Mouse (Mus musculus) neutrophil, adult 83 days (primary cell): ENCODE data around the gene Oas1c. TPM values are rescaled to one million over a fixed set of nuclear protein-coding genes. Genes with fewer than 3 reads are reported as not detected.

Source experiments
- total RNA-seq, 2 experiments: library from RNA; stranded (reverse); gene quantifications; one replicate each; pipeline ENCODE4 v1.2.4; 2023

Oas1c gene
- 1 to 10 TPM; 2.7 to 3.3 TPM for total RNA-seq

GRCm38 (mm10) chr5:120811951-120812819 is at the start of gene Oas1c:
TSS of gene Oas1c (minus strand) at chr5:120812514.

GRCm38 (mm10) chr5:120861121-120861520 is 48.8 kb upstream of the Oas1c start, which contains the start of gene Oas1h:
TSS of gene Oas1h (plus strand) at chr5:120861421.

GRCm38 (mm10) chr5:120847067-120847466 is 34.8 kb upstream of the Oas1c start, which contains the start of gene Oas1f:
TSS of gene Oas1f (plus strand) at chr5:120847367.

GRCm38 (mm10) chr5:120795480-120796034 is 16.8 kb downstream of the Oas1c start, which contains the start of gene Oas1e:
TSS of gene Oas1e (minus strand) at chr5:120795530.

GRCm38 (mm10) chr5:120777478-120777877 is 34.8 kb downstream of the Oas1c start, which contains the start of gene Oas3:
TSS of gene Oas3 (minus strand) at chr5:120777661.

Other genes with a start within 250 kb of the Oas1c start
- 10 to 100 TPM; 43.0 to 49.6 TPM for gene Tpcn1, start 223.8 kb downstream of the Oas1c start, total RNA-seq
- gene Iqcd, start 223.5 kb downstream of the Oas1c start, total RNA-seq, result 1 to 10 TPM in 1 of 2 experiments, under 1 TPM in 1; 0.77 to 1.8 TPM
- 1 to 10 TPM; 1.6 to 1.7 TPM for gene Rita1, start 199.9 kb downstream of the Oas1c start, total RNA-seq
- 10 to 100 TPM; 33.9 to 34.4 TPM for gene Ddx54, start 199.8 kb downstream of the Oas1c start, total RNA-seq
- not detected for gene Cfap73, start 178.3 kb downstream of the Oas1c start, total RNA-seq
- gene Rasal1, start 163.7 kb downstream of the Oas1c start, total RNA-seq, result under 1 TPM; 0.11 to 0.53 TPM
- under 1 TPM; 0.37 to 0.55 TPM for gene Dtx1, start 100.6 kb downstream of the Oas1c start, total RNA-seq
- gene Oas2, start 62.7 kb downstream of the Oas1c start, total RNA-seq, result 10 to 100 TPM in 1 of 2 experiments, 1 to 10 TPM in 1; 3.7 to 10.6 TPM
- 10 to 100 TPM; 13.7 to 22.8 TPM for gene Oas3, start 34.9 kb downstream of the Oas1c start, total RNA-seq
- not detected for gene Oas1e, start 17.0 kb downstream of the Oas1c start, total RNA-seq
- under 1 TPM in 1 of 2 experiments, not detected in 1; 0.26 TPM for gene Oas1f, start 34.9 kb upstream of the Oas1c start, total RNA-seq
- gene Oas1h, start 48.9 kb upstream of the Oas1c start, total RNA-seq, result not detected
- gene Oas1g, start 75.1 kb upstream of the Oas1c start, total RNA-seq, result 1 to 10 TPM; 1.1 to 2.6 TPM
- gene Oas1a, start 95.0 kb upstream of the Oas1c start, total RNA-seq, result 10 to 100 TPM in 1 of 2 experiments, 1 to 10 TPM in 1; 7.2 to 13.6 TPM
- not detected for gene Oas1d, start 102.0 kb upstream of the Oas1c start, total RNA-seq
- under 1 TPM; 0.24 to 0.42 TPM for gene Rph3a, start 197.6 kb upstream of the Oas1c start, total RNA-seq